8 mouse cellular contexts compared by ENCODE assay signal in the genomic region with DNA sequence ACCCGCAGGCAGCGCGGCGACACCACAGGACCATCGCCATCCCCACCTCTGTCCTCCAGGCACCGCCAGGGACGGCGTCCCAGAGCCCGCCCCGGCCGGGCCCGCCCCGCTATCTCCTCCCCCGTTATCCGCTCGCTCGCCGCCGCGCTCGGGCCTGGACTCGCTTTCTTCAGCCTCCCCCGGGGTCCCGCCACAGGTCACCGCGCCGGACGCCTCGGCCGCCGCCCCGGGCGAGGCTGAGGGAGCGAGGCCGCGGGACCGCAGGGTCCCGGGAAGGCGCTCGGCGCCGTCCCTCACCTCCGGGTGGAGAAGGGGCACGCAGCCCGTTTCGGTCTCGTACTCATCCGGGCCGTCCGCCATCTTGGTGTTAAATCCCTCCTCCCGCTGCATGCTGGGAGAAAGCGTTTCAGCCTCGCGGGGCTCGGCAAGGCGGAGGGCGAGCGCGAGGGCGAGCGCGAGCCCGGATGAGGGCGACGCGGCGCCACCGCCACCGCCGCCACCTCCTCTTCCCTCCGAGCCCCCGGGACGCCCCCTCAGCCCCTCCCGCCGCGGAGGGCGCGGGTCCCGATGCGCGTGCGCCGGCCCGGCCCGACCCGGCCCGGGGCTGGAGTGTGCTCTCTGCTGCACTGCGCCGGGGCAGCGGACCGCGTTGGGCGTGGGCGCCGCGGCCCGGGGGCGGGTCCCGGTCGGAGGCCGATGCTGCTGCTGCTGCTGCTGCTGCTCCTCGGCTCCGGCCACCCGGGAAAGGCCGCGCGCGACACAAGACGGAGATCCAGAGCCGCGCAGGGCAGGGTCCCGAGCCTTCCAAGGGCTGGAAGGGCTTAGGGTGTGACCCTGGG. TPM values are rescaled to one million over a fixed set of nuclear protein-coding genes. Genes with fewer than 3 reads are reported as not detected.
A peak's percentile ranks its signal among the peaks of the same experiment; 100 is the strongest.
DNase-seq lines count a peak whose midpoint lies in the region; ATAC-seq lines count a peak whose summit lies in the region.

A gene (minus strand): TSS at position 500 of the 839 bp plus-strand sequence.

- H3K4me1 ChIP-seq in hindbrain, embryonic 12.5 days: peaks cover 25% of the 10 kb centered on the region

- H3K36me3 ChIP-seq in hindbrain, embryonic 12.5 days: no peaks in the 10 kb centered on the region

- H3K4me2 ChIP-seq in hindbrain, embryonic 12.5 days (replicated peaks): peak within 1 kb of the TSS; percentile 69

- no peaks in the 10 kb centered on the region for H3K9me3 ChIP-seq in hindbrain, embryonic 12.5 days (replicated peaks)

- H3K27me3 ChIP-seq in hindbrain, embryonic 12.5 days: no peaks in the 10 kb centered on the region

- peak within 1 kb of the TSS; percentile 72 for H3K4me3 ChIP-seq in hindbrain, embryonic 12.5 days

- WGBS in hindbrain, embryonic 12.5 days: under 1% methylated on average over 102 of the region's 112 CpGs

- H3K9ac ChIP-seq in hindbrain, embryonic 12.5 days: peak within 1 kb of the TSS; percentile 90

- H3K27ac ChIP-seq in hindbrain, embryonic 12.5 days: peak within 1 kb of the TSS; percentile 99

- ATAC-seq in hindbrain, embryonic 12.5 days (ENCODE audit: low FRiP score): peak; percentile 94

- peak; percentile 90 for DNase-seq in R1 (ENCODE audit: low read depth, low spot score)
- DNase-seq in cerebellum, postnatal 14 days: peak; percentile 92 to 94
- DNase-seq in frontal cortex, postnatal 14 days (ENCODE audit: low spot score in 2 of 2): peak; percentile 80
- peak; percentile 75 to 90 for DNase-seq in layer of hippocampus, postnatal 25 days (ENCODE audit: extremely low spot score in 1 of 2, low spot score in 1 of 2)
- DNase-seq in lung, postnatal 14 days: peak; percentile 87
- DNase-seq in ovary, postnatal 36 days (ENCODE audit: low spot score): peak; percentile 88
- peak; percentile 89 for DNase-seq in thymus, postnatal 14 days

RNA-seq across cellular contexts. Expression of the gene that starts here (rescaled TPM):
- 45.1 and 48.1 TPM in 2 replicates for polyA plus RNA-seq in hindbrain, embryonic 12.5 days (2016; fragmentation: Nextera tagmentation; extraction: Ambion mirVana)
- 10 to 100 TPM; 84.0 to 96.2 TPM for total RNA-seq in layer of hippocampus, postnatal 25 days (2021)

Comparison
In these comparisons a context has a peak if more than half of its experiments do, and no peak if none do; other contexts are left out.
1. Peak in every context shown above with its lines: DNase-seq, ATAC-seq, H3K4me3 ChIP-seq and H3K27ac ChIP-seq.